Mouse (Mus musculus): ENCODE data around the gene Pcbp2.

Pcbp2 gene

DNA sequence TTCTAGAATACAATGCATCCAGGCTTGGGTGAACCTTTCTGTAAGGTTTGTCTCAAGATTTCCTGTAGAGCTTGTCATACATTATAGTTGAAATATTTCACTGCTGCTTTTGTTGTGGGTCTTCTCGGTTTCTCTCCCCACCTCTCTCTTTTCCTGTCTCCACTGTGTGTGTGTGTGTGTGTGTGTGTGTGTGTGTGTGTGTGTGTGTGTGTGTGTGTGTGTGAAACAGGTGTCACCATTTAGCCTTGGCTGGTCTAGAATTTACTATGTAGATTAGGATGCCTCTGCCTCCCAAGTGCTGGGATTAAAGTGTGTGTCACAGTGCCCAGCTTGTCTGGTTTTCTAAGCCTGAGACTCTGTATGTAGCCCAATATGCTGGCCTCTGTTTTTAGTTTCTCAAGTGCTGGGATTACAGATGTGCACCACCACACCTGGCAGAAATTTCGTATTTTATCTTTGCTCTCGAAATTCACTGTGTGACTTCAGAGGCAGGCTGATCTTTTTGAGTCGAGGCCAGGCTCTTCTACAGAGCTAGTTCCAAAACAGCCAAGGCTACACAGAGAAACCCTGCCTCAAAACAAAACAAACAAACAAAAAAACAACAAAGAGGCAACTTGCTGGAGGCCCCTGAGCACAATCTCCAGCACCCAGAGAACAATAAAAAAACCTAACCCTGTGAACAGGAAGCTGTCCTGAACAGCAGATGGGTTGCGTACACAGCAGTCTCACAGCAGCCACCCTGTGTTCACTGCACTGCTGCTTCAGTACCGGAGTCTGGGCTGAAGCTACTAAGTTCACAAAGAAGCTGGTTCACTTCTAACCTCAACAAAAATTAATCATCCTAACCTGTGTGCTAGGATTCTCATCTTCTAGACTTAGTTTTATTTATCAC, 56.0 kb downstream of the Pcbp2 start:
- no peak for DNase-seq (ENCODE audit: low spot score)

DNA sequence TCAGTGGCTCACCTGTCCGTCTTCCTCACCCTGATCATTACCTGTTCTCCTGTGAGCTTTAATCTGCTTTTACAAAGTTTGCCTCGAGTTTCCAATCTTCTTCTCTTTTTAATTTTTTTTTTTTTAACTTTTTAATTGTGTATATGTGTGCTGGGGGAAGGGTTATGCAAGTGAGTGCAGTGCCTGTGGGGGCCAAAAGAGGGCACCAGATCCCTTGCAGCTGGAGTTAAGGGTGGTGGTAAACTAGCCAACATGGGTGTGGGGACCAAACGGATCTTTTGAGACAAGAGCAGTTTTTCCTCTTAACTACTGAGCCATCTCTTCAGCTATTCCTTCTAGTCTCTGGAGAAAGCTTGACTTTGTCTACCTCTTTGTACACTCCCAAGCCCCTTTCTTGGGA, 57.6 kb downstream of the Pcbp2 start:
- no peak for DNase-seq (ENCODE audit: low spot score)

DNA sequence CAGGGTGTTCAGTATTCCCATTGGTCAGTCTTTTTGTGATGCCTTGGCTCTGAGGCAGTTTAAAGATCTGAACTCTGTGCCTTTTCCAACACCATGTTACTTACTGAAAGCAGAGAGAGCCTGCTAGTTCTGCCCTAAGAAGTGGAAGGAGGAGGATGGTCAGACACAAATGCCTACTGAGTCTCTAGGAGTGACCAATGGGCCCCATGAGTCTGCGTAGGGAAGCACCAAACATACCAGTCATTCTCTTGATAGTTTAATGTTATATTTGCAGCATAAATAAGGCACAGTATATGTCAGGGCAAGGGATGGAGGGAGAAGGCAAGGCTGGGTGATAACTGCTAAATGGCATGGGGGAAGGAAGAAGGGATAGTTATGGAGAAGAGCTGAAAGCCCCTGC, 58.1 kb downstream of the Pcbp2 start:
- DNase-seq (ENCODE audit: low spot score) = no peak

DNA sequence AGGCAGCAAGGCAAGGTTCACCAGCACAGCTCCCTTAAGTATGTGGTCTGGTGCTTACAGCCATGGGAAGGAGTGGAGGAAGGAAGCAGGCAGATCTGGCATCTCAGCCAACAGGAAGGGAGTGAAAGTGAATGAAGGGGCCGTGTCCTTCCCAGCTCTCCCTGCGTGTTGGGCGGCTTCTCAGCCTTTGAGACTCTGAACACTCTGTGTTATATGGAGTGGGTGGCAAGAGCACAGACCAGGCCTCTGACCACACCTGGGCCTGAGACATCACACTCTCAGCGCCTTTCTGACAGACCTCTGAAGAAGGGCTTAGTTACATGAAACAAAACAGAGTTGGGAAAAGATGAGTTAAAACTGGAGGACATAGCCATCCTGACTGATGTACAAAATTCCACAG, 60.2 kb downstream of the Pcbp2 start:
- no peak for DNase-seq (ENCODE audit: low spot score)

DNA sequence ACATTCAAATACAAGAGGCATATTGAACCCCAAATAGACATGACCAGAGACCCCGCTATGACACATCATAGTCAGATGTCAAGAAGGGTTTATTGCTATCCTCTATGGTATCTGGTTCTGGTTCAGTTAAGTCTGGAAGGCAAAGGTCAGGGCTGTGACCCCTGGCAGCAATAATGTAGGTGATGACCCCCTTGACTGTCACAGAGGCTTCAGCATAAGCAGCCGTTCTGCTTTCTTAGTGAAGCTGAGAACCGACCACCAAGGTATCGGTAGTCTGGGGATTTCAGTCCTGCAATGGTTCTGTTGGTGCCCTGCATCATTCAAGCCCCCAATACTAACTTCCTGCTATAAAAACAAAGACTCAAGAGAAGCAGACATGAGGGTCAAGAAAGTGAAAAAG, 61.2 kb downstream of the Pcbp2 start:
- no peak for DNase-seq (ENCODE audit: low spot score)

DNA sequence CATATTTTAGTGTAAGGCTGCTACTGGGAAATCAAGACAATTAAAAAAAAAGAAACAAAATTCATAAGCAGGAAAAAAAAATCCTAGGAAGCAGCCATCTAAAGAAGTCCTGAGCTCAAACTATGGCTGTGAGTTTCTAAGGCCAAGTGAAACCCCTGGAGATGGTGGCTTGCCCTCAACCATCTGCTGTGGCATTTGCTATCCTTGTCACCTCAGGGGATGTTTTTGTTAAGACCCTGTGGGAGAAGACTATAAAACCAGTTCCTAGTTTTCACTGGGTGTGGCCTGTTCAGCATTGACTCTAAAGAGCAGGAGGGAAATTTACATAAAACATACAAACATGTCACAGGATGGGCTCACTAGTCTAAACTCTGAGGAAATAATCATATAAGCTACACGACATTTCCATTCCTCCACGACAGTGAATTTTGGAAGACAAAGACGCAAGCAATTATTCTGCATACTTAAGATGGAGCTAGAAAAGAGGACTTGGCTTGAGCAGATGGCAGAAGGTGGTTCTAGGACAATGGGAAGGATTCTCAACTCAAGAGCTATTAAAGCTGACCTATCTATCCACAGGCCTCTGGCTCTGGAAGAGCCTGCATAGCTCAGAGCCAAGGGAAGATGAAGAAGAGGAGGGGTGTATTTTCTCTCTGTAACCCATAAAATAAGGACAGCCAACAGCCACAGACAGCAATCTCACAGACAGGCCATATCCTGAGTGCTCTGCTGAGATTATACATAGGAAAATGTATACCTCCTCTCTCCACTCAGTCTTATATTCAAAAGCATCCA, 62.0 kb downstream of the Pcbp2 start:
- DNase-seq (ENCODE audit: low spot score) = no peak

DNA sequence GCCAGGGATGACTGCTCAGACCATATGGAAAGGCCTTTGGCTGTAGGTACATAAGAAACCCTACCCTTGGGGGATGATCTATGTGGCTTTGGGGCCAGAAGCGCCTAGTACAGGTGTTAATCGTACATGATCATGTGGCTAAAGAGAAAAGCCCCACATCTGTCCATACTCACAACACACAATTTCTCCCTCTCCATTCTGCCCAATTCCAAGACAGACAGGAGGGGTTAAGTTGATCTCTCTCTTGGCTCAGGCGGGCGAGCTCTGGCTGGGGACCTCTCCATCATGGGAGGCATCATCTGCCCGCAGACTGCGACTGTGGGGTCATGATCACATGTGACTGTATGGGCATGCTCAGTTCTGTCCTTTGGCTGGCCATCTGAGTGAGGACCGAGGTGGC, 63.6 kb downstream of the Pcbp2 start:
- no peak for DNase-seq (ENCODE audit: low spot score)

DNA sequence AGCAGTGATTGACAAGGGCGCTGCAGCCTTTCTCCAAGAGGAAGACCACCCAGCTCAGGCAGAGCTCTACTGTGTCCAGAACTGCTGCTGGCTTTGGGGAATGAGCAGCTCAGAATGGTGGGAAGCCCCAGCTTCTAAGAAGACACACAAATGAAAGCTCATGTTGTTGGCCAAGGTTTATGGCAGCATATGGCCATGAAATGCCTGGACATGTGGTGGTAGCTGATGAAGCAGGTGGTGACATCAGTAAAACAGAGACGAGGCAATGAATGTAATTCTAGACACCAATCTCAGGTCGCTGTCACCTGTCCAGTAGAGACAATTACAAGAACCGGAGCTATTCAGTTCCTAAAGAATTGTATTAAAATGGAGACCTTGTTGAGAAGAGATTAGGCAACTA, 74.5 kb downstream of the Pcbp2 start:
- peak; percentile 23 for DNase-seq (ENCODE audit: low spot score)

DNA sequence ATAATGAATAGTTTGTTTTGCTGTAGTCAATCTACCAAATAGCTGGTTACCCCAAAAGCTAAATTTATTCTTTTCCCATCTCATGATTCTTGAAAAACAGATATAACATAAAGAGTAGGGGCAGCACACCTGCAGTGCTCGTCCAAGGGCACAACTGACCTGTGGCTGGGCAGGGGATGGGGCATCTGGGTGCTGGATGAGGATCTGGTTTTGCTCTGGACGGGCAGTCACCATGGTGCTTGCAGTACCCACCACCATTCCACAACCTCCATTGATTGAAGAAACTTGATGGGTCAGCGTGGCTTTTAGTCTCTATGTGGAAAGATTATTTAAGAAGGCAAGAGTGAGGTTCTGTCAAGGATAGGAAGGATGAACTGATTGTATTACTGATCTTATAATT, 75.9 kb downstream of the Pcbp2 start:
- peak; percentile 33 for DNase-seq (ENCODE audit: low spot score)

DNA sequence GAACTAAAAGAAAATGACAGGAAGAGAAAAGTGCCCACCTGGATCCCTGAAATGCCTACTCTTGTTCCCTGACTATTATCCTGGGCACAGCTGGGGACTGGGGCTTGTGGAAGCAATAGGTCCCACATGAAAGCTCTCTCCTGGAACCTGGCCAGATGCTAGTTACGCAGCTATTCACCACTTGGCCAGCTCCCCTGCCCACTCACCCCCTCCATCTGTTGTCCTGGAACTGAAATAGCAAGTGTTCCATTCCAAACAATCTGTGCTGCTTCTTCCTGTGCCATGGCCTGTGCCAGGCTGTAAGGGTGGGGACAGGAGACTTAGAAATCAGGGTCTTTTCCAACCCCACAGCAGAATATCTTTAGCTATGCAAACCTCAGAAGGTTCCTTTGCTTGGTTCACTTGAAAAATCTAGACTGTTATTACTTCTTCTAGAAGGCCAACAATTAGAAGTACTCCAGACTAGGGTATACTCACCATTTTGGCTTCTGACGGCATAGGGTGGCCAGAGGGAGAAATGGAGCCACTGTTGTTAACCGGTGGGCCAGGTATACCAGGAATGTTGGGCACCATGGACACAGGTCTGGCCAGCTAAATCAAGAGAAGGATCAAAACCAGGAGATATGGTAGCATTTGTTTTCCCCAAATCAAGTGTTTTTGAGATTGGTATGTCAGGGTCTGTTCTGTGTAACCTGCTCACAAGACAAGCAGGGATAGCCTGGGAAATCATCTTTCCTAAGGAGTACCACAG, 76.5 kb downstream of the Pcbp2 start:
- DNase-seq (ENCODE audit: low spot score) = peak; percentile 47

DNA sequence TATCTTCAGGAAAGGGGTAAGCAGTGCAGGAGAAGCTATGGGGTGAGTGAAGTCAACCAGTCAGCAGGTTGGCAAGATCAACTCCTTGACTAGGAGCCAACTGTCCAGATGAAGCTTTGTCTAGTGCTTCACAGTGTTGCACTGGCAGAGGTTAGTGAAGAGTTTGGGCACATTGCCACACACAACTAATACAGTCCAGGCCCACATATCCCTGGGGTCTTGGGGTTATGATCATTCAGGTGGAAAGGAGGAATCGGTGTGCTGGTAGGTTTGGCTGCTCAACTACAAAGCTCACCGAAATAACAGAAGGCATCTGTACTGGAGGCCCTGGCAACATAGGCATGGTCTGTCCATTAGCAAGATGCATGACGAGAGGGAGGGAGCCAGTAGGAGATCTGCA, 77.1 kb downstream of the Pcbp2 start:
- DNase-seq (ENCODE audit: low spot score) = peak; percentile 29

Measured in testis, postnatal 10 days (tissue).